Mouse (Mus musculus): ENCODE measurements around the gene Cd300ld2.

DNA sequence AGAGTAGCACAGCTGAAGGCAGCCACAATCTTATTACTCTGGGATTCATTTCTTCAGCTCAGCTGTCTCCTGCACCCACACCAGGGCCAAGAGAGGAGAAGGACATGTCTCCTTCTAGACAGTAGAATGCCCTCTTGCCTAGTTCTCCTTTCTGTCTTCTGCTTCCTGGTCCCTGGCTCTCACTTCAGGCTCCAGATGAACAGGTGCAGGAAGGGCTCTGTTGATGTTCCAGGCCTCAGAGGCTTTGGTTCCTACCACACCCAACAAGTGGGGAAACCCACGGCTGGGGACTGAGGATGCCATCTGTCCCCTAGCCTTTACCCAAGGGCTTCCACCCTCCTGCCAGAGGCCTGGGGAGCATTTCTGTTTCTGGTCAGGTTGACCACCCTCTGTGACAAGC, 55.6 kb downstream of the Cd300ld2 start:
- TF ChIP-seq CTCF (IDR thresholded peaks at IDR 0.05; ENCODE audit: insufficient read depth, low read length) (no peak), POLR2A (IDR thresholded peaks at IDR 0.05; ENCODE audit: borderline replicate concordance, extremely low read depth, low read depth, low read length) (no peak)
